Mouse (Mus musculus): ENCODE measurements around the gene Cacnb4.

Gene Cacnb4

DNA sequence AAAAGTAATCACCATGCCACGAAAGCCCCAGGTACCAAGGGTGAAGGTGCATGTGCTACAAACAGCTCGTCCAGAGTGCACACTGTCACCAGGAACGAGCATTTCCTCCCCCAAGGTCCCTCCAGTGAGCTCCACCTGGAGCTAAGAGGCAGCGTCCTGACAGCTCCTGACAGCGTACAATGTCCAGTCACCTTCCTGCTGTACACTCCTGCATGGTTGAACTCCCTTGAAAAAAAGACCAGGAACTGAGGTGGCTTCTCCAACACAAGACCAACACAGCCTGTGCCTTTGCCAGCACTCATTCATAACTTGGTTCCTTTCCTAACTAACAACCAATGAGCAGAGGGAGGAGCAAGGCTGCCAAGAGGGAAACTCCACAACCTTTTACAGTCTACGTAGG, 255.4 kb downstream of the Cacnb4 start:
- DNase-seq (ENCODE audit: low spot score), result no peak

DNA sequence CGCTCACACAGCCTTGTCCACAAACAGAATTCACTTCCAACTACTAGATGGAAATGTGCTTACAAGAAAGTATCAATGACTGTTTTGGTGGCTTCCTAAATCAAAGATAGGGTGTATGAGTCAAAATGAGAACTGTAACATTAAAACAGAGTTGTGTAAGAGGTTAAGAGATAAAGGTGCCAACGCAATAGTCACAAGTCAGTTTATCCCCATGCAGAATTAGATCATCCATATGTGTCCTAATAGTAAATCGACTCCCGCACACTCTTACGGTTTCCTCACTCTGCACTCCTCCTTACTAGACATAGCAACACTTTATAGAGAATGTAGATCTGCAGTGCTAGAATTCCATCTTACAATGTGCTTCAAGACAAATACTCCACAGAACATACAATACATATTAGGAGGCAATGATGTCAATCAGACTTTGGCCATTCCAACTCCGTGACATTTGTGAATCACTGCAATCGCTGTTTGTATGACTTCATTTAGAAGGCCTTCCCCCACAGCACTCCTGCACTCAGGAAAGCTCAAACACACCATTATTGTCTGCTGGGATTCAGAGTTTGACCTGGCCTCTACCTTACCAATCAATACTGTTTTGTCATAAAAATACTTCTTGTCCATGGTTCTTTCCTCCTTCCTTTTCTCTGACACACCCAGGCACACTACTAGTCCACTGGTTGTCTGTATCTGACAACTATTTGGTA, 256.5 kb downstream of the Cacnb4 start:
- no peak for DNase-seq (ENCODE audit: low spot score)

DNA sequence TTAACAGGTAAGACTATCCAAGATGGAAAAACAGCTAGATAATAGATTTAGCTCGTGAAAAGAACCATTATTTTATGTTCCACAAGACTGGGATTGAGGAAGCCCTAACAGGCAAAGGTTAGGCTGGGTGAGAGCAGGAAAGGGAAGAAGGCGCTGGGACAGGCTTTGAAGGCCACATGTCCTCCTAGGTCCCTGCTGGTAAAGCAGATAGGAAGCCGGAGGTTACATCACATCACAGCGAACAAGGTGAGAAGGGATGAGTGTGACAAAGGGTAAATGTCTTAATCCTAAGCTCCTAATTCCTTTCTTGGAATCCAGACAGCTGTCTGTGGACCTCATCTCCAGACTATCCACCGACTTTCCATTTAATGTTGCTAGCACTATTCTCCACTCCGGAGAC, 257.3 kb downstream of the Cacnb4 start:
- no peak for DNase-seq (ENCODE audit: low spot score)

DNA sequence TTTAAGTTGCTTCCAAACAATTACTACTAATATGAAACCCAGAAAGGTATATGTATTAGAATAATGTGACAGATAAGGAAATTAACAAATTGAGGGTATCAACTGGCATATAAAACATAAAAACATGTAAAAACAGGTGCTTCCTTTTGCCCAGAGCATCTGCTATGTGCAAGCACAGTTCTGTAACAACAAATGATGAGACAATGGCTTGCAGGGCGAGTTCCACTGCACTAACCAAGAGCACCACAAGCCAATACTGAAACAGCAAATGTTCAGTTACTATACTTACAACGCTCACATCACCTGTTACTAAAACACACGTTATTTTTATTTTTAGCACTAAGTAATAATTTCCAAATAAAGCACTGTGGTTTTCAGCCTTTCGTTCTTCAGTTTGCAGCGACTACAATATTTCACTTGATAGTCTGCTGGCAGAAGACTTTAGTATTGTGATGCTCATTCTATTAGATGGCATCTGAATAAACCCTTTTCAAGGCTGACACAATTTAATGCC, 264.1 kb downstream of the Cacnb4 start:
- no peak for DNase-seq (ENCODE audit: low spot score)

DNA sequence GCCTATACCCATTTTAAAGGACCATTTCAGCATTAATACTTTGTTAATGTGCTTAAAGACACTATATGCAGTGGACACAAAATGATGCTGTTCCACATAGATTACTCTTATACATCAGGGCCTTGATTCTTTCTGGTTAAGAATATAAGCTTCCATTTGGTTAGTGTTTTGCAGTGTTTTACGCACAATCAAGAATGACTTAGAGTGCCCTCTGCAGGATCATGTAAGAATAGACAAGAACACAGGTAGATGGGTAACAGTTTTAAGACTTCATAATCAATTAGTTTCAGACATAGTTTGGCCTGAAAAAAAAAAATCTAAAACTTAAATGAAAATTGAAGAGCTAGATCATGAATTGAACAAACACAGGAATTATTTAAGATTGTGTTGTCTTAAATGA, 270.2 kb downstream of the Cacnb4 start:
- DNase-seq (ENCODE audit: low spot score), result peak; percentile 19

- no peak for DNase-seq (ENCODE audit: low spot score)
Observed at GRCm38 (mm10) chr2:52405238-52405637, 271.4 kb downstream of the Cacnb4 start.

GRCm38 (mm10) chr2:52394529-52394928, 282.1 kb downstream of the Cacnb4 start:
- no peak for DNase-seq (ENCODE audit: low spot score)

GRCm38 (mm10) chr2:52390415-52390975, 286.1 kb downstream of the Cacnb4 start:
- DNase-seq (ENCODE audit: low spot score), result no peak

DNA sequence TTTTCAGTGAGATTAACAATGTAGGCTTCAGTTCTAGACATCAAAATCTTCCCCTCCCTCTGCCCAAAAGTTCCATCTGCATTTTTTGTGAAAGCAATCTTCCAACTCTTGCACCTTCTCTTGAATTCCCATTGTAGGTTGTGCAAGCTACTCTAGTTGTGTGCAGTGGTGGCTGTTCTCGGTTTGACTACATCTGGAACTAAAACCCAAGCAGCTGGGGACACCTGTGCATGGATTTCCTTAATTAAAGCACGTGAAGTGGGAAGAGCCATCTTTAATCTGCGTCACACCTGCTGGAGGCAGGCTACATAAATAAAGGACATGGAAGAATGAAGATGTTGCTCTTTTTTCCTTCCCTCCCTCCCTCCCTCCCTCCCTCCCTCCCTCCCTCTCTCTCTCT, 286.7 kb downstream of the Cacnb4 start:
- no peak for DNase-seq (ENCODE audit: low spot score)

DNA sequence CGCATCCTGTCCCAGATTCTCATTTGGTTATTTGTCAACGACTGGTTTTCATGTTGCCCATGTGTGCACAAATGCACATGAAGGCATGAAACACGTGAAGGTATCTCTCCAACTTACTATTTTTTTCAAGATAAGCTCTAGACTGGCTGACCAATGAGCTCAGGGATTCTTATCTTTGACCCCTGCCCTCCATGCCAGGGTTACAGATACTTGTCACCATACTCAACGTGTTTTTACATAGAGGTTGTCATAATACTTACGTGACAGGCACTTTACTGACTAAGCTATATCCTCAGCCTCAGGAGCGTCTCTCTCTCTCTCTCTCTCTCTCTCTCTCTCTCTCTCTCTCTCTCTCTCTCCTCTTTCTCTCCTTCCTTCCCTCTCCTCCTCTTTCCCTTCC, 290.2 kb downstream of the Cacnb4 start:
- no peak for DNase-seq (ENCODE audit: low spot score)

DNA sequence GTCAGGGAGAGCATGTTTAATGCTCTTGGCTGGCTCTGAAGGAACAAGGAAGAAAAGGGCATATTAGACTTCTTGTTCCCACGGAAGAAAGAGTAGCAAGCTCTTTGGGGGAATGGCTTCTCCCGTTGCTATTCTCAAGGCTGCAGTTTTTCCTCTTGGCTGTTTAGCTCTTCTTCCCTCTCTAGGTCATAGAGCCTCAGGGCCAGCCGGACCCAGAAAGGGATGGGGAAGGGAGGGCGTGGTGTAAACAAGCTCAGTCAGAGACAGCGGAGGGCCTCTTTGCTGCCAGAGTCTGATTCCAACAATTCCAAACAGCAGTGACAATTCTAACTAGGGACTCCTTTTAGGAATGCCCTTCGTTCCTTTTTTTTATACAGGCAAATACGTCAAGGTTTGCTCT, 290.6 kb downstream of the Cacnb4 start:
- no peak for DNase-seq (ENCODE audit: low spot score)

DNA sequence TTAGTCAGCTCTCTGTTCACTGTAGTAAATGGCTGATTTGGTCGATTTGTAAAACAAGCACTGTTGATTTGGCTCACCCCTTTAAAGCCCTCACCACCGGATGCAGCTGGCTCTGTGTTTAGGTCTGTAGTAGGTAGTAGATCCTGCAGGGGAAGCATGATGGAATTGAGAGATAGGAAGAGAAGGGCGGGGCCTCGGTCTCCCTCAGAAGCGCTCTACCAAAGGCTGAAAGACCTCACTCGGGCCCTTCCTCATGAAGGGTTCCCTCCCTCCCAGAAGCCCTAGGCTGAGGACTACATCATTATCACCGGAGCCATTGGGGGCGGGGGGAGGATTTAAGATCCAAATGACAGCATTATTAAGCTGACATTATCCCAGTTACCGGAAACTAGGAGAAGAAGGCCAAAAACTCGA, 297.8 kb downstream of the Cacnb4 start:
- DNase-seq (ENCODE audit: low spot score), result peak; percentile 65

DNA sequence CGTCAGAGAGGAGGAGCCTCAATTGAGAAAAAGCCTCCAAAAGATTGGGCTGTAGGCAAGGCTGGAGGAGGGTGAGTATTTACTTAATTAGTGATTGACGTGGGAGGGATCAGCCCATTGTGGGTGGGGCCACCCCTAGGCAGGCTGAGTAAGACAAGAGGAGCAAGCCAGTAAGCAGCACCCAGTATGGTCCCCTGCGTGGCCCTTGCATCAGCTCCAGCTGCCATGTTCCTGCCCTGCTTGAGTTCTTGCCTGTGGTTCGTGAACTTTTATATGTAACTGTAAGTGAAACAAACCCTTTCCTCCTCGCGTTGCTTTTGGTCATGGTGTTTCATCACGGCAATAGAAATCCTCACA, 298.2 kb downstream of the Cacnb4 start, which contains the start of gene Neb:
Neb (minus strand) TSS at position 27 of the 357 bp plus-strand sequence.
- peak; percentile 89 for DNase-seq (ENCODE audit: low spot score)

All from MN1 (cell line).